Mouse (Mus musculus): Measurements from ENCODE around the gene Hpgds.
A peak's percentile ranks its signal among the peaks of the same experiment; 100 is the strongest.

The Hpgds gene

GRCm38 (mm10) chr6:65144621-65145205 is at the start of gene Hpgds:
TSS of gene Hpgds (minus strand) at chr6:65144908.
- peak; percentile 19 for DNase-seq

- DNase-seq = no peak
These were observed 20.3 kb upstream of the Hpgds start for GRCm38 (mm10) chr6:65164977-65165376.

GRCm38 (mm10) chr6:65164137-65164536 is 19.4 kb upstream of the Hpgds start:
- no peak for DNase-seq

- DNase-seq = no peak
These were observed 14.8 kb upstream of the Hpgds start for GRCm38 (mm10) chr6:65159381-65159942.

- no peak for DNase-seq
These were observed 12.3 kb upstream of the Hpgds start for GRCm38 (mm10) chr6:65157042-65157441.

- no peak for DNase-seq
These were observed 8.9 kb upstream of the Hpgds start for GRCm38 (mm10) chr6:65153570-65153969.

- DNase-seq = no peak
These were observed 6.0 kb upstream of the Hpgds start for GRCm38 (mm10) chr6:65150703-65151102.

GRCm38 (mm10) chr6:65146363-65146762 is 1.7 kb upstream of the Hpgds start:
- no peak for DNase-seq

- no peak for DNase-seq
These were observed 2.4 kb downstream of the Hpgds start for GRCm38 (mm10) chr6:65142316-65142715.

GRCm38 (mm10) chr6:65140750-65141243 is 3.9 kb downstream of the Hpgds start:
- DNase-seq = no peak

GRCm38 (mm10) chr6:65140082-65140749 is 4.5 kb downstream of the Hpgds start:
- no peak for DNase-seq

GRCm38 (mm10) chr6:65138243-65138642 is 6.5 kb downstream of the Hpgds start:
- no peak for DNase-seq

GRCm38 (mm10) chr6:65137802-65138201 is 6.9 kb downstream of the Hpgds start:
- DNase-seq = no peak

GRCm38 (mm10) chr6:65132376-65132775 is 12.3 kb downstream of the Hpgds start:
- no peak for DNase-seq

- DNase-seq = peak; percentile 55
These were observed 18.5 kb downstream of the Hpgds start for GRCm38 (mm10) chr6:65126074-65126726.

GRCm38 (mm10) chr6:65117540-65117939 is 27.2 kb downstream of the Hpgds start:
- no peak for DNase-seq

- no peak for DNase-seq
These were observed 29.8 kb downstream of the Hpgds start for GRCm38 (mm10) chr6:65114902-65115301.

- no peak for DNase-seq
These were observed 65.6 kb downstream of the Hpgds start for GRCm38 (mm10) chr6:65079139-65079538.

- DNase-seq = no peak
These were observed 69.5 kb downstream of the Hpgds start for GRCm38 (mm10) chr6:65075201-65075600.

Data from lung, postnatal 14 days (tissue).